Mouse (Mus musculus): ENCODE measurements at regions not wholly inside any gene's neighbourhood (a gene's known extent, or its start where the extent isn't known, plus 50 kb on each side); places are given as distances from the start of the nearest gene placed in this dataset.
A peak's percentile ranks its signal among the peaks of the same experiment; 100 is the strongest.

GRCm38 (mm10) chr15:27303856-27304255 is 162.6 kb upstream of the Ank start:
- DNase-seq = no peak

GRCm38 (mm10) chr15:27304256-27304655 is 162.2 kb upstream of the Ank start:
- DNase-seq = no peak

DNA sequence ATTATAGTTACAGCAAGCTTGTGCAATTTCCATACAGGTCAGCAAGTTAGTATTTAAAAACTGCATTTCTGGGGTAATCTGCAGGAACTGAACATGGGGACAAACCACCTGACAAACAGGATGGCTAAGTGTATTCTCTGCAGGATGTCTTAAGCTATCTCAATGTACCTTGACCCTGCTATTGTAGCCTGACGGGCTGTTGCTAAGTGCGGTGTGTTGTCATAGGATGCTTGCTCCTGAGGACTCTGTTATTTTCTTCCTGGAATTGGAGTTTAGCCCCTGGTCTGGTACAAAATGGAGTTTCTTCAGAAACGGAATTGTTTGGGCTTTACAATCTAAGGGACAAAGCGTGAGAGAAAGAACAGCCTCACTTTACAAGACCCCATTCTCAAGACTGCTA is 161.4 kb upstream of the Ank start:
- DNase-seq = no peak

DNA sequence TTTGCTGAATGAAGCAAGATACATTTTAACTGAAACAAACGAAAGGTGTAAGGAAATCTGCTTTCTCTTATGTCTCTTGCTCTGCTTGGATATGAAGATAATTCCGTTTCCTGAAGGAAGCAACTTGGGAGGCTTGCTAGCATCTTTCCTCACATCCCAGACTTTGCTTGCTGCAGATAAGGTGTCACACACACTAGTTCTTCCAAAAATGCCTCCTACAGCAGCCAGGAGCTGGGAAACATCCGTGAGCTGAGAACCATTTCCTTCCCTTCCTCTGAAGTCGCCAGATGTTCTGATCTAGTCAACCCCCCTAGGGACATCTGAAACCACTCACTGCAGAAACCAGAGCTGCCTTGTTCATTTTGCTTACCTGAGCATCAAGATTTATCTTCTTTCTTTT is 157.8 kb upstream of the Ank start:
- DNase-seq = no peak

- no peak for DNase-seq
These were observed 150.3 kb upstream of the Ank start for GRCm38 (mm10) chr15:27315964-27316745.

- DNase-seq = no peak
These were observed 149.7 kb upstream of the Ank start for GRCm38 (mm10) chr15:27316746-27317129.

DNA sequence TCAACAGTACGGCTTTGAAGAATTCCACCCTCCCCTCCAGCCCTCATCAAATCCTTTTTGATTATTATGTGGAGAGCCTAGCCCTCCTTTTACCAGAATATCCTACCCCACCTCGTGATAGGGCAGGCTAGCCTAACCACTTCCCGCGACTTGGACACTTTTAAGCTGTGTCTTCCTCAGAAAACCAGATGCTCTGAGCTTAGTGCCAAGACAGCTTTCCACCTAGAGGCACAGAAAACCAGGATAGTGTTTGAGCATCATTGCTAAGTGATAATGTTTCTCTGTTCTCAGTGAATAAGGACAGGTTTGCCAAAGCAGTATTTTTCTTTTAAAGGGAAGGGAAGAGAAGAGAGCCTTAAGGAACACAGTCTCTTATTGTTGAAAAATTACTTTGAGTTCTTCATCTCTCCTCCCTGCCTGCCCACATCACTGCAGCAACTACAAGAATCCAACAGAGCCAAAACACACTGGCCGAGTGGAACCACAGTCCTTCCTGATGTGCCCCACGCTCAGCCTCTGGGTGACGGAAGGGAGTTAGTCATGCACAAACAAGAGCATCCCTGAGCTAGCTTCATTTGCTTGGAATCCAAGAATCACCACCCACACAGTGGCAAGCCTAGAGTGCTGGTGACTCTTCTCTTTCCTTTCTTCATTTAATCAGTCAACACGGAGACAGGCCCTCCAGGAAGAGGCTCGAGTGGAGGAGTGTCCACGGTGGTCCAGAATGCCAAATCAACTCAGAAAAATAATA is 144.4 kb upstream of the Ank start:
- no peak for DNase-seq

GRCm38 (mm10) chr15:27325847-27326548 is 140.5 kb upstream of the Ank start:
- peak; percentile 54 for DNase-seq

GRCm38 (mm10) chr15:27326549-27326876 is 140.0 kb upstream of the Ank start:
- DNase-seq = no peak

GRCm38 (mm10) chr15:27327744-27328143 is 138.7 kb upstream of the Ank start:
- DNase-seq = no peak

- no peak for DNase-seq
These were observed 138.0 kb upstream of the Ank start for GRCm38 (mm10) chr15:27328441-27328840.

DNA sequence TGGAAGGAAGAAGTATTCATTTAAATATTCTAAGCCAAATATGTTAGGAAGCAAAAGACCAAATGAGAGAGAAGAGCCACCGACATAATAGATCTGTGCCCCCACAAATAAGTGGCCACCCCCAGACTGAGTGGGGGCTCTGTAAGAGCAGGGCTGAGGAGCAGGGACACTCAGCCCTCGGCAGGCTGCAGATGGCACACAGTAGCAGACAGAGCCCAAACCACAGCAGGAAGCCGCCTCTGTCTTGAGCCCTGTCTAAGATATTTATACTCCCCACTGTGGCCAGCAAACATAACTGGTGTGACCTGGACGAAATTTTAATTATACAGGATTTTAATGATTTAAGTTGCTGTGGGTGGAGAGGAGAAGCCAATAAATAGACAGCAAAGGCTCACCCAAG is 126.4 kb upstream of the Ank start:
- no peak for DNase-seq

DNA sequence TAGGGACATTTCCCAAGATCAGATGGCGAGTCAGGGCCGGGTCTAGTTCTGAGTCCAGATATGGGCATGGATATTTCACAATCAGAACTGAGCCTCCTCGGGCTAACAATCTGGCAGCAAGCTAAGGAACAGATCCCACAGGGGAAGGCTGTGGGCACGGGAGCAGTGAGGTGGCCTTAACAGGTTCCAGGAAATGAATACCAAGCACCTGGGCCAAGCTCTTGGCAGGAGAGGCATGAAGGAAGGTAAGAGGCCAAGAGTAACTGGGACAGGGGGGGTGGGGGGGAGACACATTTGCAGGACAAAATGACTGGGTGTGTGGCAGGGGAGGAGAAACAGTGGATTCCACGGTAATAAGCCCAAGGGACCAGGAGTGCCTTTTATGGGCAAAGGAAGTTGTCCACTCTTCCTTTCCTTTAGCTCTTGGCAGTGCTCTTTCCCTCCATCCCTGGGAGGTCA is 124.9 kb upstream of the Ank start:
- DNase-seq = no peak

DNA sequence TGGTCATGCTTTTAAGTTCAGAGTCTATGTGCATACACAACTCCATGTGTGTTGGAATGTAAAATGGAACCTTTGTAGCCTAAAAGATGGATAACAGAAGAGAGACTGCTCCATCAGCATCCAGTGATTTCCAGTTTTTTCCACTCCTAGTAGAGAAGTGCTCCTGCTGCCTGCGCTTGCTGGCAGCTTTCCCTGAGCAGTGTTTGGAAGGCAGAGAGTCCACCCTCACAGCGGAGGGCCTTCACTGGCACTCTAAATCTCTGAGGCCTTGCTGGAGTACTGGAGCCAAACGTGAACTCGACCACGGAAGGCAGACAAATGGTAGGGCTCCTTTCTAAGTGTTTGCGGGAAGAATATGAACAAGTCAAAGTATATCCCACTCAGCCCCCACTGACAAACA is 108.0 kb upstream of the Ank start:
- DNase-seq = no peak

DNA sequence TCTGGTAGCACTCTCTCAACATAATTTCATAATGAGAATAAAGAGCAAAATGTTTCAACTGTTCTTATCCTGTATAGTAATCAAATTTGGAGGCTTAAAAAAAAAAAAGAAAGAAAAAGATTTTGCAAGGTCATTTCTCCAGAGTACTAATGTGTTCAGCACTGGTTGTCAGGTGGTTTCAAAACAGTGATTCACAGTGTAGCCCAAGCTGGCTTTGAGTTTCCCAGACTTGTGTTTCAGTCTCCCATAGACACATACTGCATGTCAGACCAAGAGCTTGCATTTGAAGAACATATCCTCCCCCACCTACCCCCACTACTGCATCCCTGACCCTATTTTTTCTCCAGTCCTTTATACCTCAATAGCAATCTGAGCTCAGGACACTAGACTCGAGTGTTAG is 107.2 kb upstream of the Ank start:
- DNase-seq = no peak

GRCm38 (mm10) chr15:27374517-27374916 is 92.0 kb upstream of the Ank start:
- DNase-seq = no peak

DNA sequence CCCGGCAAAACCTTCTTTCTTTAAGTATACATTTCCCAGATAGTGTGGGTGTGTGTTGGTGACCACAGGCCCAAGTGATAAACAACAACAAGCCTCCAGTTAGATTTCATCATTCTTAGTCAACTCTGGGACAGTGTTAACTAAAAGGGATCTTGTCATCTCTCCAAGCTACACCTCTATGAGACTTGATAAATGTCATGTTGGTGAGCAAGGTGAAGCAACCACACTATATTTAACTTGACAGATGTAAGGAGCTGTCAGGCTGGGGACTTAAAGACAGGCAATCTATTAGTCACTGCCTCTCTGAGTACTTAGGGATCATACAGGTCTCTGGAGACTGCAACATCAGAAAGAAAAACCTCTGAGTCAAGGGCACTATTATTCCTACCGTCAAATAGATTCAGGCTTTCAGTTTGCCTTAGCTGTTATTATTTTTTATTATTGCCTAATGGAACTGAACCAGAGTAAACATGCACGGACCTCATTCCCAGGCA is 87.8 kb upstream of the Ank start:
- no peak for DNase-seq

DNA sequence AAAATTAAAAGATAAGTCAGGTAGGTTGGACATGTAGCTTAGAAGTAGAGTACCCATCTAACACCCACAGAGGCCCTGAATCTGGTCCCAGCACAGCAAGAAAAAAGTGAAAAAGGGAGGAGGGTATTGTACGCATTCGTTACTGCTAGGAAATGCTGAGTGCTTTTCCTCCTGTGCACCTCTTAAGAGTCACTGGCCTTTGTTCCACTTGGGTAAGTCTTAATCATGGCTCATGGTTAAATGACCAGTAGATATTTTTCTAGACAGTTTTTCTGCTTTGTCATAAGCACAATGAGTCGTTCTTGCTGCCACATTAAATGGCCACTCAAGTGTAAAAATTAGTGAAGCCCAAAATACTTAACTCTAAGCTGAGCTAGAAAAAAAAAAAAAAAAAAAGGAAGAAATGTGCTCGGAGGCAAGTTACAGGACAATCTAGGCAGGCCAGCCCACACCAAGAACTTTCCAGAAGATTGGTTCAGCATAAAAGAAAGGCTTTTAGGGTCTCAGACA is 86.0 kb upstream of the Ank start:
- DNase-seq = no peak

DNA sequence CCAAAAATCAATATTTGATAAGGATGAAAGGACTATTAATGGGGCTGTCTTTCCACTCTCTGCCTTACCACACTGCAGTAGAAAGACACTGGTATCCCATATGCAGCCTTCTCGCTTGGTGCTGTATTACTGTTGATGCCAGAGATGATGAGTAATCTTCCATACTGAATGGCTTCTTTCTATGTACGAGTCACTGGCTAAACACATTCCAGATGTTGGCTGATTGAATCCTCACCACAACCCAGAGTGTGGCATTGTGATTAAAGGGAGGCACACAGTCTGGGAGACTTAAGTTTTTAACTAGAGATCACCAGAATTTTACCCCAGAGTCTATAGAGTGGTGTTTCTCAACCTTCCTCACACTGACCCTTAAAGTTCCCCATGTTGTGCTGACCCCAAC is 84.9 kb upstream of the Ank start:
- no peak for DNase-seq

DNA sequence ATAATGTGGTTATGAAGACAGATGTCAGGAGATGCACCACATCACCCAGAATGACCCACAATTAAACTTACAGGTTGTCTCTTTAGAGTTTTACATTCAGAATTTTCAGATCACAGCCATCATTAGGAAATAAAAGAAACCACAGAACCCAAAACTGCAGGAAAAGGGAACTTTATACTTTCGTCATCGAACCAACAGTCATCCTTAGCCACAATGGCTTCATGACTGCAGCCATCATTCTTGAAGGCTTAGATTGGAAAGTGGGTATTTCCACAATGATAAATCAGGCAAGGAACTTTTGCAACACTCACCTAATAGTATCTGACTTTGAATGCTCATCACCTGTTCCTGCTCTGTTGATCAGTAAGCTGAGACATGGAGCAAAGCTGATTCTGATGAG is 75.9 kb upstream of the Ank start:
- DNase-seq = no peak

DNA sequence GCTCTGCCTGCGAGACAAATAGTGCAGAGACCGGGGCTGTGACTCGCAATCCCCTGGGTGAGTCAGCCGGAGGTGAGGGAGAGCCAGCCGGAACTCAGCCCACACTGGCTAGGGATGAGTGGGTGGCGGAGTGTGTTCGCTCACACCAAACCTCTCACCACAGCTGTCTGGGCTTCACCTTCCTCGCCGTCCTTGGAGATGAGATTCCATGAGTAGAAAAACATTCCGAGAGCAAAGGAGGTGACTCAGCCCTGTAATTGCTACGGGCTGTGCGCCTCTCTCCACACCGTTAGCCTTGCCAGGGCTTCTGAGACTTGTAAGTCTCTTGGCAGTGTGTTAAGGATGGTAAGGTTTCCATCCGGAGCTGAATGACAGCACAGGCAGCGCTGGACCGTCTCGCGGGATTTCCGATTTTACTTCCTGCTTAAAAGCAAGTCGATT is 60.7 kb upstream of the Ank start:
- DNase-seq = no peak

- no peak for DNase-seq
These were observed 56.6 kb upstream of the Ank start for GRCm38 (mm10) chr15:27409856-27410255.

DNA sequence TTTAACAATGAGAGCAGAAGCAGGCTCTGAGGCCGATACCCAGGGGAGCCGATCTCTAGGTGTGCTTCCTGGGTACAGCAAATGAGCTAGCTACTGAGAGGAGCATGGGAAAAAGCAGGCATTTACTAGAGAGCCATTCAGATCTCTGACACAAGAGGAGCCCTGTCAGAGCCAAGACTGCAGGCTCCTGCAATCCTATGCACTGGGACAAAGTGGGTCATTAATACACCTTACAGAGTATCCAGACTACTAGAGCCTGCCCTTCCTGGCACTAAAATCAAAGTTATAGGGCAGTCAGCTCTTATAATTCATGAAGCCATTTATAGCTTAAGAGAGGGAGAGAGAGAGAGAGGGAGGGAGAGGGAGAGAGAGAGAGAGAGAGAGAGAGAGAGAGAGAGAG is 54.2 kb upstream of the Ank start:
- DNase-seq = no peak

DNA sequence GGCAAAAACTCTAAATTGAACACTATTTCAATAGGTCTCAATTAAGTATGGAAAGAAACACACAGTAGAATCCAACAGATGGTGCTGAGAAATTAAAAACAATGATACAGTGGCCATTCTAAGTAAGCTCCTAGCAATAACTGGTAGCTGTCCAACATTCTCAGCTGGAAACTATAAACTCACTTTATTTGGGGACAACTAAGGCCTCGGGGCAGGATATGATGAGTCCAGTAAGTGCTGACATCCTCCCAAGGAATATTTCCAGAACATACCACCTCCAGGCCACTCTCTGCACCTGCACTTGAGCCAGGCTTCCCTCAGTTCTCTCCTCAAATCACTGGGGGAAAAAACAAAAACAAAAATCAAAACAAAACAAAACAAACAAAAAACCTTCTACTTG is 53.7 kb upstream of the Ank start:
- no peak for DNase-seq
